8 mouse cellular contexts compared by ENCODE assay signal in the genomic region with DNA sequence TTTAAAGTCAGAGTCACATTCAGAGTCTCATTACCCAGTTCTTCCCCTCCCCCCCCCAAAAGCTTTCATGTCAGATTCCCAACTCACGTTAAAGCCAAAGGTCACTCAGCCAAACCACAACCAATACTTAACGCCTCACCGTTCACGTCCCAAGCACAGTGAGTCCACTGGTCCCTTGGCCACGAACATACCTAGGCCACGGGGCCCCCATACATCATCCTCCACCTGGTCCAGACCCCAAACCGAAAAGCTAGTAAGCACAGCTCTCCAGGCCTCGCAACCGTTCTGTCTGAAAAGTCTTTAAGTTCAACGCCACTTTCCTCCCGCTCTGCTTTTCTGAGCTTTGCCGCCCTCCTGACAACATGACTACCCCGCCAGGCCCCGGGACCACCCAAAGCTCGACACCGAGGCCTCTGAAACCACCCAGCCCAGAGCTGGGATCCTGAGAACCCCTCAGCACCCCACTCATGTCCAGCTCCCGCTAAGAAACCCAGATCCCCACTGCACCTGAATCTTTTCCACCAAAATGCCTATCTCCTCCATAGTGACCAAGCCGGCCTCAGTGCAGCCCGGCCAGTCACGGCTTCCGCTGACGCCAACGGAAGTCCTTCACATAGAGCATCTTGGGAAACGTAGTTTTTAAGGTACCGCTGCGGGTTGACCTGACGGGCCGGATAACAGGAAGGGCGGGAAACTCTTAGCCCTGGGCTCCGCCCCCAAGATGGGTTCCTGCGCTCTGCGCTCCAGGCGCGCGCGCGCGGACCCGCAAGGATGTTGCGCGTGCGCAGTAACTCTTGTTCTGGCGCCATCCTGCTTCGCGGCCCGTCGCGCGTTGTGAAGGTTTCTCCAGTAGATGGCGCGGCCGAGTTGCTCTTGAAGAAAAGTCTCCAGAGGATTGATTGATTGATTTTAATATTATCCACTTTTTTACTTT. TPM values are rescaled to one million over a fixed set of nuclear protein-coding genes. Genes with fewer than 3 reads are reported as not detected.
DNase-seq lines count a peak whose midpoint lies in the region; ATAC-seq and TF ChIP-seq lines count a peak whose summit lies in the region.

TSS of gene Psmc4 (minus strand) at position 626 of the 934 bp plus-strand sequence.

- peak; percentile 86 for TF ChIP-seq POLR2A in heart, adult 2 months (IDR thresholded peaks at IDR 0.05; ENCODE audit: insufficient read depth, low read depth, low read length)

- peak within 1 kb of the TSS; percentile 83 for H3K4me3 ChIP-seq in embryonic facial prominence, embryonic 14.5 days (ENCODE audit: low read depth, low read length)
- H3K4me3 ChIP-seq in heart, adult 2 months, result peak within 1 kb of the TSS; percentile 89
- H3K4me3 ChIP-seq in limb, embryonic 13.5 days, result peak within 1 kb of the TSS; percentile 81
- peak within 1 kb of the TSS; percentile 80 for H3K4me3 ChIP-seq in midbrain, embryonic 16.5 days (ENCODE audit: low read depth, low read length)

- no peaks in the 10 kb centered on the region for H3K9me3 ChIP-seq in embryonic facial prominence, embryonic 14.5 days (ENCODE audit: control insufficient read depth, low read length)
- no peaks in the 10 kb centered on the region for H3K9me3 ChIP-seq in limb, embryonic 13.5 days
- H3K9me3 ChIP-seq in midbrain, embryonic 16.5 days (replicated peaks; ENCODE audit: control insufficient read depth, low read length, poor library complexity, severe bottlenecking), result no peaks in the 10 kb centered on the region

- no peaks in the 10 kb centered on the region for H3K79me2 ChIP-seq in heart, adult 2 months (replicated peaks; ENCODE audit: control insufficient read depth, insufficient read depth, low read length)

- intact Hi-C loops in heart, adult 2 months (cut with DNase I), result loop anchor here (5.0 kb wide), 4 partner anchors 98 to 253 kb away; partner anchors contain the start of genes Dll3 and Fbl

- no peak for TF ChIP-seq EP300 in heart, adult 2 months (IDR thresholded peaks at IDR 0.05; ENCODE audit: insufficient read depth, low read depth, low read length)

- ATAC-seq in embryonic facial prominence, embryonic 14.5 days (ENCODE audit: low read depth), result peak; percentile 98
- peak; percentile 97 for ATAC-seq in limb, embryonic 13.5 days (ENCODE audit: low FRiP score, low read depth)
- ATAC-seq in midbrain, embryonic 16.5 days, result peak; percentile 98

- WGBS in embryonic facial prominence, embryonic 14.5 days, result under 1% methylated on average over 49 of the region's 52 CpGs
- under 1% methylated on average over 52 of the region's 52 CpGs for WGBS in heart, adult 2 months
- WGBS in limb, embryonic 13.5 days, result under 1% methylated on average over 52 of the region's 52 CpGs
- WGBS in midbrain, embryonic 16.5 days, result under 1% methylated on average over 52 of the region's 52 CpGs

- DNase-seq in 3T3-L1 (ENCODE audit: low read depth, low spot score), result peak; percentile 97
- DNase-seq in adrenal gland, postnatal 4 days (ENCODE audit: low spot score in 2 of 2), result peak; percentile 91 to 94
- peak; percentile 100 for DNase-seq in embryonic facial prominence, embryonic 14.5 days (ENCODE audit: low spot score)
- peak; percentile 96 to 99 for DNase-seq in heart, adult 2 months
- DNase-seq in kidney, adult 8-10 months, result peak; percentile 99
- DNase-seq in spleen, postnatal 10 days (ENCODE audit: low spot score in 2 of 2), result peak; percentile 94 to 98

- no peaks in the 10 kb centered on the region for H3K27me3 ChIP-seq in embryonic facial prominence, embryonic 14.5 days (replicated peaks; ENCODE audit: control insufficient read depth, insufficient read depth, low read length)
- no peaks in the 10 kb centered on the region for H3K27me3 ChIP-seq in heart, adult 2 months (ENCODE audit: control insufficient read depth, insufficient read depth, low read length)
- no peaks in the 10 kb centered on the region for H3K27me3 ChIP-seq in limb, embryonic 13.5 days
- H3K27me3 ChIP-seq in midbrain, embryonic 16.5 days (ENCODE audit: control insufficient read depth, insufficient read depth, low read depth, low read length), result no peaks in the 10 kb centered on the region

- no peak within 1 kb of the TSS; the same call in 1 of the 2 replicates for H3K27ac ChIP-seq in embryonic facial prominence, embryonic 14.5 days (replicated peaks; ENCODE audit: low read depth, low read length)
- peak within 1 kb of the TSS; percentile 84 for H3K27ac ChIP-seq in heart, adult 2 months
- H3K27ac ChIP-seq in limb, embryonic 13.5 days, result no peak within 1 kb of the TSS; the same call in 1 of the 2 replicates
- peak within 1 kb of the TSS; percentile 67 for H3K27ac ChIP-seq in midbrain, embryonic 16.5 days (ENCODE audit: low read length)

- peak within 1 kb of the TSS; percentile 81 for H3K9ac ChIP-seq in embryonic facial prominence, embryonic 14.5 days (ENCODE audit: low read depth, low read length)
- peak within 1 kb of the TSS; percentile 68 for H3K9ac ChIP-seq in heart, adult 2 months (ENCODE audit: low read depth, low read length)
- peak within 1 kb of the TSS; percentile 88 for H3K9ac ChIP-seq in limb, embryonic 13.5 days
- H3K9ac ChIP-seq in midbrain, embryonic 16.5 days (ENCODE audit: low read depth, low read length), result peak within 1 kb of the TSS; percentile 84

- H3K36me3 ChIP-seq in embryonic facial prominence, embryonic 14.5 days (ENCODE audit: control insufficient read depth, insufficient read depth, low read length), result peaks cover 43% of the 10 kb centered on the region
- no peaks in the 10 kb centered on the region for H3K36me3 ChIP-seq in heart, adult 2 months (ENCODE audit: control insufficient read depth, insufficient read depth, low read length)
- H3K36me3 ChIP-seq in limb, embryonic 13.5 days, result peaks cover 41% of the 10 kb centered on the region
- H3K36me3 ChIP-seq in midbrain, embryonic 16.5 days (ENCODE audit: control insufficient read depth, insufficient read depth, low read length), result peaks cover 27% of the 10 kb centered on the region

- H3K4me2 ChIP-seq in embryonic facial prominence, embryonic 14.5 days (ENCODE audit: low read depth, low read length), result peak within 1 kb of the TSS; percentile 86
- H3K4me2 ChIP-seq in limb, embryonic 13.5 days (replicated peaks), result peak within 1 kb of the TSS; percentile 83
- H3K4me2 ChIP-seq in midbrain, embryonic 16.5 days (ENCODE audit: low read length), result peak within 1 kb of the TSS; percentile 69

- TF ChIP-seq CTCF in heart, adult 2 months (IDR thresholded peaks at IDR 0.05), result no peak; the same call in 1 of the 2 replicates

- 0 out of 2 replicates have a peak, but pooled peaks cover 6% of the 10 kb centered on the region for H3K4me1 ChIP-seq in embryonic facial prominence, embryonic 14.5 days (ENCODE audit: control insufficient read depth, insufficient read depth, low read length)
- H3K4me1 ChIP-seq in heart, adult 2 months (ENCODE audit: control insufficient read depth, insufficient read depth, low read length), result no peaks in the 10 kb centered on the region; the same call in 1 of the 2 replicates
- peaks cover 19% of the 10 kb centered on the region for H3K4me1 ChIP-seq in limb, embryonic 13.5 days
- H3K4me1 ChIP-seq in midbrain, embryonic 16.5 days (ENCODE audit: control insufficient read depth, insufficient read depth, low read length), result peaks cover 9% of the 10 kb centered on the region

RNA-seq across cellular contexts. Expression of gene Psmc4, which starts in this region (rescaled TPM):
- 100 to 1,000 TPM; 144 to 157 TPM for total RNA-seq in adrenal gland, postnatal 4 days (2021)
- polyA plus RNA-seq in embryonic facial prominence, embryonic 14.5 days (2014; fragmentation: Nextera tagmentation; extraction: Ambion mirVana), result 247 and 269 TPM in 2 replicates
- total RNA-seq in heart, adult 2 months (2021), result 10 to 100 TPM; 81.9 TPM
- 75.2 and 106 TPM in 2 replicates for polyA plus RNA-seq in heart, adult 2 months (2012; rRNA removed)
- polyA plus RNA-seq in limb, embryonic 13.5 days (2015; fragmentation: Nextera tagmentation; extraction: Ambion mirVana), result 340 and 343 TPM in 2 replicates
- polyA plus RNA-seq in midbrain, embryonic 16.5 days (2015; fragmentation: Nextera tagmentation; extraction: Ambion mirVana), result 277 and 280 TPM in 2 replicates

Comparison
In these comparisons a context has a peak if more than half of its experiments do, and no peak if none do; other contexts are left out.
1. H3K27ac ChIP-seq: peak in heart, adult 2 months (single experiment) and midbrain, embryonic 16.5 days (single experiment); none in embryonic facial prominence, embryonic 14.5 days (single experiment) and limb, embryonic 13.5 days (single experiment).
2. Peak in every context shown above with its lines, with median percentiles within 50 percentile points of each other: DNase-seq, ATAC-seq, H3K4me2 ChIP-seq, H3K4me3 ChIP-seq and H3K9ac ChIP-seq.